Mouse (Mus musculus) MEL (cell line): ENCODE data around the gene Pold3. TPM values are rescaled to one million over a fixed set of nuclear protein-coding genes. Genes with fewer than 3 reads are reported as not detected.

Experiments used
- DNase-seq: peaks from one replicate; pipeline ENCODE4 v3.0.0; 2011; ENCODE audit warnings: low read depth, low spot score
- H3K27ac ChIP-seq: 2 replicates; pipeline ENCODE4 v1.5.1; 2012; ENCODE audit warnings: low read depth, mild to moderate bottlenecking, control low read depth, low read length, moderate library complexity; ENCODE audit not compliant: control insufficient read depth
- H3K27me3 ChIP-seq, 2 experiments: fragments of 150-350 bp in 1 of 2; sonication (generic) in 1 of 2; 2 replicates each; pipeline ENCODE4 v1.6.1; 2012; ENCODE audit warnings: low read length in 2 of 2, mild to moderate bottlenecking in 2 of 2, improper control_type of control experiment in 1 of 2, moderate library complexity in 1 of 2; ENCODE audit not compliant: insufficient read depth in 2 of 2, control insufficient read depth in 1 of 2
- H3K36me3 ChIP-seq, 2 experiments: 2 replicates each; pipeline ENCODE4 v1.6.1; 2012 to 2014; ENCODE audit warnings: low read length in 2 of 2, improper control_type of control experiment in 1 of 2, inconsistent platforms in 1 of 2, mild to moderate bottlenecking in 1 of 2; ENCODE audit not compliant: insufficient read depth in 2 of 2, control insufficient read depth in 1 of 2
- H3K4me1 ChIP-seq, 2 experiments: fragments of 150-350 bp in 1 of 2; sonication (generic) in 1 of 2; 2 replicates each; pipeline ENCODE4 v1.6.1; 2012; ENCODE audit warnings: low read length in 2 of 2, improper control_type of control experiment in 1 of 2, mild to moderate bottlenecking in 1 of 2; ENCODE audit not compliant: insufficient read depth in 2 of 2, control insufficient read depth in 1 of 2
- H3K4me3 ChIP-seq, 2 experiments: fragments of 150-350 bp in 1 of 2; sonication (generic) in 1 of 2; 2 replicates each; pipeline ENCODE4 v1.5.1; 2012; ENCODE audit warnings: low read depth in 2 of 2, low read length in 2 of 2, mild to moderate bottlenecking in 2 of 2, moderate library complexity in 2 of 2, control low read depth in 1 of 2, improper control_type of control experiment in 1 of 2; ENCODE audit not compliant: control insufficient read depth in 1 of 2, insufficient read depth in 1 of 2
- H3K79me2 ChIP-seq: 2 replicates; pipeline ENCODE4 v1.6.1; 2012; ENCODE audit warnings: mild to moderate bottlenecking, low read length, moderate library complexity; ENCODE audit not compliant: control insufficient read depth, poor library complexity, insufficient read depth
- H3K9ac ChIP-seq: 2 replicates; pipeline ENCODE4 v1.6.1; 2012; ENCODE audit warnings: low read depth, mild to moderate bottlenecking, control low read depth, low read length, moderate library complexity; ENCODE audit not compliant: control insufficient read depth, poor library complexity, severe bottlenecking
- H3K9me3 ChIP-seq: fragments of 150-350 bp; sonication (generic); replicated peaks from 2 replicates; pipeline ENCODE4 v1.6.1; 2012; ENCODE audit warnings: mild to moderate bottlenecking, low read length, improper control_type of control experiment, moderate library complexity; ENCODE audit not compliant: insufficient read depth
- BHLHE40 ChIP-seq: IDR thresholded peaks from 2 replicates; pipeline ENCODE4 v1.6.1; 2012; ENCODE audit warnings: low read depth, mild to moderate bottlenecking, inconsistent platforms, low read length, improper control_type of control experiment, borderline replicate concordance
- CHD2 ChIP-seq: IDR thresholded peaks from 2 replicates; pipeline ENCODE4 v1.6.1; 2011; ENCODE audit warnings: low read length, improper control_type of control experiment
- CTCF ChIP-seq, 3 experiments: IDR thresholded peaks in 2 of 3; conservative IDR thresholded peaks in 1 of 3; 2 replicates each; pipeline ENCODE4 v1.5.1; 2011 to 2012; ENCODE audit warnings: low read length in 3 of 3, low read depth in 2 of 3, mild to moderate bottlenecking in 2 of 3, improper control_type of control experiment in 1 of 3, inconsistent platforms in 1 of 3, mixed read lengths in 1 of 3, moderate library complexity in 1 of 3; ENCODE audit not compliant: control insufficient read depth in 1 of 3, insufficient read depth in 1 of 3, poor library complexity in 1 of 3, severe bottlenecking in 1 of 3
- ELF1 ChIP-seq: IDR thresholded peaks from 2 replicates; pipeline ENCODE4 v1.6.1; 2014; ENCODE audit warnings: low read depth, mild to moderate bottlenecking, inconsistent platforms, low read length, improper control_type of control experiment, moderate library complexity
- GABPA ChIP-seq: IDR thresholded peaks from 2 replicates; pipeline ENCODE4 v1.6.1; 2012; ENCODE audit warnings: low read depth, mild to moderate bottlenecking, inconsistent platforms, low read length, improper control_type of control experiment, moderate library complexity
- MAX ChIP-seq: IDR thresholded peaks from 2 replicates; pipeline ENCODE4 v1.6.1; 2011; ENCODE audit warnings: low read length, improper control_type of control experiment
- MEF2A ChIP-seq: IDR thresholded peaks from 2 replicates; pipeline ENCODE4 v1.6.1; 2014; ENCODE audit warnings: low read depth, mild to moderate bottlenecking, inconsistent platforms, low read length, improper control_type of control experiment; ENCODE audit not compliant: poor library complexity, insufficient replicate concordance, severe bottlenecking; ENCODE audit errors: extremely low read depth
- MYB ChIP-seq: IDR thresholded peaks from 2 replicates; pipeline ENCODE4 v1.6.1; 2011; ENCODE audit warnings: mild to moderate bottlenecking, low read depth, low read length, improper control_type of control experiment
- MYC ChIP-seq: IDR thresholded peaks from 2 replicates; pipeline ENCODE4 v1.6.1; 2011; ENCODE audit warnings: low read depth, mild to moderate bottlenecking, low read length, improper control_type of control experiment, moderate library complexity
- NRF1 ChIP-seq: IDR thresholded peaks from 2 replicates; pipeline ENCODE4 v1.6.1; 2014; ENCODE audit warnings: low read depth, mild to moderate bottlenecking, inconsistent platforms, low read length, improper control_type of control experiment, moderate library complexity; ENCODE audit not compliant: poor library complexity, insufficient read depth, severe bottlenecking
- POLR2AphosphoS2 ChIP-seq: IDR thresholded peaks from 2 replicates; pipeline ENCODE4 v1.6.1; 2011; ENCODE audit warnings: low read length, improper control_type of control experiment
- POLR2AphosphoS5 ChIP-seq: IDR thresholded peaks from 2 replicates; pipeline ENCODE4 v1.6.1; 2012; ENCODE audit warnings: low read depth, borderline replicate concordance, mild to moderate bottlenecking, inconsistent platforms, low read length, moderate library complexity, mixed read lengths
- RCOR1 ChIP-seq: IDR thresholded peaks from 2 replicates; pipeline ENCODE4 v1.6.1; 2012; ENCODE audit warnings: low read depth, mild to moderate bottlenecking, inconsistent platforms, low read length, improper control_type of control experiment
- SMC3 ChIP-seq: IDR thresholded peaks from 2 replicates; pipeline ENCODE4 v1.6.1; 2011; ENCODE audit warnings: low read depth, low read length, improper control_type of control experiment
- USF2 ChIP-seq, 2 experiments: IDR thresholded peaks; 2 replicates each; pipeline ENCODE4 v1.6.1; 2011 to 2012; ENCODE audit warnings: improper control_type of control experiment in 2 of 2, low read length in 2 of 2, borderline replicate concordance in 1 of 2, inconsistent platforms in 1 of 2, low read depth in 1 of 2, mild to moderate bottlenecking in 1 of 2; ENCODE audit not compliant: insufficient read depth in 1 of 2
- ZKSCAN1 ChIP-seq: IDR thresholded peaks from 2 replicates; pipeline ENCODE4 v1.6.1; 2012; ENCODE audit warnings: low read depth, mild to moderate bottlenecking, inconsistent platforms, low read length, improper control_type of control experiment, moderate library complexity
- polyA plus RNA-seq, 2 experiments: library from polyadenylated mRNA; stranded (reverse) in 1 of 2; unstranded in 1 of 2; fragments of >175 nt in 1 of 2; fragments of >200 nt in 1 of 2; gene quantifications; 2 replicates each; pipeline versions ENCODE4 v1.2.1 to v1.2.4; 2012; ENCODE audit warnings: low replicate concordance in 2 of 2, low read depth in 1 of 2; ENCODE audit not compliant: insufficient read length in 2 of 2, insufficient read depth in 1 of 2, missing spikeins in 1 of 2
- total RNA-seq: library from RNA; depleted of rRNA; stranded (reverse); fragments of 300-350 nt; gene quantifications from 2 replicates; pipeline ENCODE4 v1.2.3, GENCODE M21; 2012

The Pold3 gene
- total and polyA plus RNA-seq, 3 experiments = 67.6 to 98.1 TPM; not detected in 1

- no peaks in the 10 kb centered on the region for H3K27me3 ChIP-seq
- H3K4me3 ChIP-seq = no peak overlapping the region
- H3K9me3 ChIP-seq = no peaks in the 10 kb centered on the region
- TF ChIP-seq GABPA (no peak), CTCF (IDR thresholded peaks at IDR 0.05 in 2 of 3, conservative IDR thresholded peaks at IDR 0.05 in 1 of 3; ENCODE audit: control insufficient read depth in 1 of 3, insufficient read depth in 1 of 3, low read depth in 2 of 3, low read length in 3 of 3, poor library complexity in 1 of 3, severe bottlenecking in 1 of 3) (peak in 2 of 3 experiments; percentile 14 to 26; a peak in 2 of 6 replicates)
- H3K27ac ChIP-seq = no peak overlapping the region
- peaks cover 0 to 10% of the 10 kb centered on the region in 2 experiments; a peak in 2 of 4 replicates for H3K36me3 ChIP-seq
- H3K79me2 ChIP-seq = no peaks in the 10 kb centered on the region
- no peaks in the 10 kb centered on the region for H3K4me1 ChIP-seq
- no peak overlapping the region for H3K9ac ChIP-seq
- peak; percentile 24 for DNase-seq
Measured at GRCm38 (mm10) chr7:100083812-100084211, 37.6 kb downstream of the Pold3 start.

GRCm38 (mm10) chr7:100082836-100083235, 38.5 kb downstream of the Pold3 start:
- Histone ChIP-seq H3K36me3 (peaks cover 0 to 10% of the 10 kb centered on the region in 2 experiments; a peak in 2 of 4 replicates), H3K27ac (no peak overlapping the region), H3K27me3 (no peaks in the 10 kb centered on the region), H3K79me2 (no peaks in the 10 kb centered on the region), H3K4me3 (no peak overlapping the region), H3K9me3 (no peaks in the 10 kb centered on the region), H3K4me1 (no peaks in the 10 kb centered on the region), H3K9ac (no peak overlapping the region)
- no peak for TF ChIP-seq POLR2AphosphoS2
- TF ChIP-seq NRF1 = no peak
- TF ChIP-seq ZKSCAN1 = no peak
- DNase-seq = peak; percentile 17

GRCm38 (mm10) chr7:100080087-100080781, 41.1 kb downstream of the Pold3 start:
- Histone ChIP-seq H3K4me1 (no peaks in the 10 kb centered on the region), H3K27ac (no peak overlapping the region), H3K9me3 (no peaks in the 10 kb centered on the region), H3K79me2 (no peaks in the 10 kb centered on the region), H3K36me3 (no peaks in the 10 kb centered on the region; a peak in 2 of 4 replicates), H3K27me3 (no peaks in the 10 kb centered on the region), H3K9ac (no peak overlapping the region), H3K4me3 (no peak overlapping the region)
- no peak for TF ChIP-seq MEF2A
- no peak for TF ChIP-seq MAX
- no peak for TF ChIP-seq RCOR1
- no peak for TF ChIP-seq SMC3
- TF ChIP-seq CHD2 = no peak
- TF ChIP-seq USF2 (IDR thresholded peaks at IDR 0.05; ENCODE audit: borderline replicate concordance in 1 of 2, insufficient read depth in 1 of 2, low read depth in 1 of 2, low read length in 2 of 2) = no peak
- TF ChIP-seq ZKSCAN1 = no peak
- no peak for TF ChIP-seq ELF1
- TF ChIP-seq POLR2AphosphoS5 = no peak
- no peak for TF ChIP-seq MYB
- TF ChIP-seq MYC = no peak
- TF ChIP-seq BHLHE40 = no peak
- no peak for DNase-seq
